Mouse (Mus musculus) small intestine, adult 2 months (tissue): ENCODE data around the gene Mtfr2. TPM values are rescaled to one million over a fixed set of nuclear protein-coding genes. Genes with fewer than 3 reads are reported as not detected.

Source experiments
- H3K27ac ChIP-seq: fragments of 200-500 bp; 2 replicates; pipeline ENCODE4 v1.5.1; 2012; ENCODE audit warnings: low read depth, low read length, control low read depth, inconsistent platforms; ENCODE audit not compliant: insufficient read depth
- H3K27me3 ChIP-seq: fragments of 200-500 bp; 2 replicates; pipeline ENCODE4 v1.6.1; 2012; ENCODE audit warnings: mild to moderate bottlenecking, moderate library complexity, low read length, inconsistent platforms; ENCODE audit not compliant: control insufficient read depth, insufficient read depth
- H3K36me3 ChIP-seq: fragments of 200-500 bp; 2 replicates; pipeline ENCODE4 v1.6.1; 2012; ENCODE audit warnings: mild to moderate bottlenecking, low read length, control low read depth, inconsistent platforms; ENCODE audit not compliant: control insufficient read depth, insufficient read depth
- H3K4me1 ChIP-seq: fragments of 200-500 bp; 2 replicates; pipeline ENCODE4 v1.6.1; 2012; ENCODE audit warnings: low read length, inconsistent platforms, mixed read lengths; ENCODE audit not compliant: control insufficient read depth, insufficient read depth, insufficient read length
- H3K4me3 ChIP-seq: fragments of 200-500 bp; 2 replicates; pipeline ENCODE4 v1.5.1; 2012; ENCODE audit warnings: low read depth, mild to moderate bottlenecking, control low read depth, inconsistent platforms, low read length, moderate library complexity
- CTCF ChIP-seq: fragments of 200-500 bp; IDR thresholded peaks from 2 replicates; pipeline ENCODE4 v1.5.1; 2012; ENCODE audit warnings: low read depth, mild to moderate bottlenecking, control low read depth, inconsistent platforms, low read length, moderate library complexity, mixed read lengths; ENCODE audit not compliant: insufficient replicate concordance, insufficient read length; ENCODE audit errors: extremely low read depth
- POLR2A ChIP-seq: fragments of 200-500 bp; IDR thresholded peaks from 2 replicates; pipeline ENCODE4 v1.6.1; 2012; ENCODE audit warnings: low read depth, mild to moderate bottlenecking, control low read depth, inconsistent platforms, low read length, moderate library complexity
- WGBS: fragments of 180-500 bp; shearing (Covaris S2); methylation state at CpG from one replicate; pipeline ENCODE4 v1.1.7; 2018; 5-methylcytosine and 5-hydroxymethylcytosine counted together
- polyA plus RNA-seq: library from polyadenylated mRNA; depleted of rRNA; stranded (reverse); fragments of >200 nt; gene quantifications from 2 replicates; pipeline ENCODE4 v1.2.3, GENCODE M21; 2012

The Mtfr2 gene
- polyA plus RNA-seq, 1 experiment: 0.68 TPM

DNA sequence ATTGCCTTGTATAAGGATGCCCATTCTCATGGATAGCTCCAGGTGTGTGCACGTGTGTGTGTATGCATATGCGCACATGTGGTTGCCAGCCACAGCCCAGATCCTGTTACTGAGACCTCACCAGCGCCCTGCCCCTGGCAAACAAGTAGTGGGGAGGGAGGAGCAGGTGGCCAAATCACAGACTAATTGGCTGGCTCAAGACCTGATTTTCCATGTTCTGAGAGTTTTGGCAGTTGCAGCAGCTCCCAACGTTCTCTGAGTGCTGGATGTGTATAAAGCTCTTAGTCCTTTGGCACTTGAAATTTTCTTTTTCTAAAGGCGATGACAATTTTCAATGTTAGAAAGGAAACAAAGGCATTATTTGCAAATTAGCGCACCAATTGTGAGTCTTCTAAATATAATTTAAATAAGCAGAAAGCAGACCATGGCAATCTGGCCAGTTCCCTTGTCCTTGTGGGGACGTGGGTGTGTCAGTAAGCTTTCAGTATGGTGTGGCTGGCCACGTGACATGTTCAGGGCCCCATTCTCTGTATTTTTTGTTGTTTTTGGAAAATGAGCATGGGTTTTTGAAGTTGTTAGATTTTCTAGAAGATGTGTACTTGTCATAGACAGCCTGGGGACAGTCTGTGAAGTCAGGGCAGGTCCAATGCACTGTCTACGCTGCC lies 31.6 kb downstream of the Mtfr2 start:
- 63% methylated on average over 9 of the region's 9 CpGs for WGBS
- H3K27ac ChIP-seq: no peak overlapping the region
- no peaks in the 10 kb centered on the region for H3K27me3 ChIP-seq
- no peaks in the 10 kb centered on the region for H3K36me3 ChIP-seq
- no peak overlapping the region for H3K4me3 ChIP-seq
- no peaks in the 10 kb centered on the region for H3K4me1 ChIP-seq
- TF ChIP-seq CTCF: no peak
- TF ChIP-seq POLR2A: no peak

DNA sequence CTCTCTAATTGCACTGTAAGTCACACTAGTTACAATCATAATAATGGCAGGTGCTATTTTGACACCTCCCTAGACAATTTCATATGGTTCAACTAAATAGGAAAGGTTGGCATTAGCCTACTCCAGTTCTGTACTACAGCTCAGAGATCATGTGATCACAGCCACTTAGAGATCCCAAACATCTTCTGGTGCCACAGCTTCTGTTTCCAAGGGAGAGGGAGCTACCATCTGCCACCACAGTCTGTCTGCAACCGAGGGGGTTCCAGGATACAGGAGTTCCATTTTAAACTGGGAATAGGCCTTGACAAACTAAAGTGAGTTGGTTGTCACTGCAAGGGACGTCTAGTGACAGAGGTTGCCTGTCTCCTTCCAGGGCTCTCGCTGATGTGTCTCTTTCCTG lies 33.2 kb downstream of the Mtfr2 start:
- no peaks in the 10 kb centered on the region for H3K27me3 ChIP-seq
- WGBS: 76% methylated on average over 3 of the region's 3 CpGs
- no peak overlapping the region for H3K4me3 ChIP-seq
- H3K4me1 ChIP-seq: no peaks in the 10 kb centered on the region
- no peak for TF ChIP-seq CTCF
- TF ChIP-seq POLR2A: no peak
- H3K27ac ChIP-seq: no peak overlapping the region
- no peaks in the 10 kb centered on the region for H3K36me3 ChIP-seq

DNA sequence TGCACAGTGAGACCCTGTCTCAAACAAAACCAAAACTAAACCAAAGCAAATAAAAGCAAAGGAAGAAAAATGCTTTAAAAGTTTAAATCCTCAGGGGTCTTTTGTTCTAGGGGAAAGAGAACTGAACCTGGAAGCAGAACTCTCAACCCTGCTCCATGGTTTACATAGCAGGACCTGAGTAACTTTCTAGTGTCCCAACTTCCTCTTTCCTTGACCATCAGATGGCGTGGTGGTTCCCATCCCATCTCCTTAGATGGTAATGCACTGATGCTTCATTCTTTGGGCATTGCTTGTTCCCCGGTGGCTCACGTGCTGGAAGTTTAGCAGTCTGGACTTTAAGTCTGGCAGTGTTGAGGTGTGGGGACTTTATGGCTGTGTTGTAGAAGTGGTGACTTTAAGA lies 33.8 kb downstream of the Mtfr2 start:
- Histone ChIP-seq H3K27me3 (no peaks in the 10 kb centered on the region), H3K4me3 (no peak overlapping the region), H3K36me3 (no peaks in the 10 kb centered on the region), H3K27ac (no peak overlapping the region), H3K4me1 (no peaks in the 10 kb centered on the region)
- WGBS: 77% methylated on average over 3 of the region's 3 CpGs
- TF ChIP-seq CTCF (no peak), POLR2A (no peak)

GRCm38 (mm10) chr10:20382807-20383419 lies 35.3 kb downstream of the Mtfr2 start:
- WGBS: 84% methylated on average over 6 of the region's 6 CpGs
- no peak for TF ChIP-seq CTCF
- no peak for TF ChIP-seq POLR2A

GRCm38 (mm10) chr10:20390568-20390967 lies 43.0 kb downstream of the Mtfr2 start:
- Histone ChIP-seq H3K4me1 (no peaks in the 10 kb centered on the region), H3K27ac (no peak overlapping the region), H3K4me3 (no peak overlapping the region), H3K27me3 (no peaks in the 10 kb centered on the region), H3K36me3 (no peaks in the 10 kb centered on the region)
- TF ChIP-seq CTCF (no peak), POLR2A (no peak)
- 61% methylated on average over 3 of the region's 3 CpGs for WGBS

More at GRCm38 (mm10) chr10:20382807-20383419, 35.3 kb downstream of the Mtfr2 start:
- Histone ChIP-seq H3K4me3 (no peak overlapping the region), H3K27me3 (no peaks in the 10 kb centered on the region), H3K27ac (no peak overlapping the region), H3K4me1 (no peaks in the 10 kb centered on the region), H3K36me3 (no peaks in the 10 kb centered on the region)

GRCm38 (mm10) chr10:20394815-20395214 lies 47.2 kb downstream of the Mtfr2 start:
- no peaks in the 10 kb centered on the region for H3K36me3 ChIP-seq
- no peak for TF ChIP-seq POLR2A
- TF ChIP-seq CTCF: no peak
- 41% methylated on average over 5 of the region's 5 CpGs for WGBS
- no peaks in the 10 kb centered on the region for H3K27me3 ChIP-seq
- H3K4me3 ChIP-seq: no peak overlapping the region
- H3K4me1 ChIP-seq: no peaks in the 10 kb centered on the region
- H3K27ac ChIP-seq: no peak overlapping the region

DNA sequence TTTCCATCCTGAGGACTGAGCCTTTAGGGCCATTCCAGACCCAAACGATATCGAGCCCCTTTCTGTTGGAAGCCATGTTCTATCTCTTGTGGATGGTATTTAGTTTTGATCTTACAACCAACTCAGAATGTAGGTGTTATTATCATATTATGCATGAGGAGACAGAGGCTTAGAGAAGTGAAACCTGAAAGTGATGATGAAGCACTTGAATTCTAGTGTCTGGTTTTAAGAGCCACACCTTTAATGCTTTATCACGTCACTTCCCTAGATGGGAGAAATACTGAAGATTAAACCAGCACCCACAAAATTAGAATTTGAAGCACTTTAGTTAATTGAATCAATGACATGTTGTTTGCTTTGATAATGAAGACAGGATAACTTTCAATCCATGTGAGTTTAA lies 48.2 kb downstream of the Mtfr2 start:
- H3K36me3 ChIP-seq: no peaks in the 10 kb centered on the region
- TF ChIP-seq POLR2A: no peak
- no peak for TF ChIP-seq CTCF
- no peaks in the 10 kb centered on the region for H3K4me1 ChIP-seq
- no peak overlapping the region for H3K4me3 ChIP-seq
- no peaks in the 10 kb centered on the region for H3K27me3 ChIP-seq
- 84% methylated on average over 3 of the region's 3 CpGs for WGBS
- no peak overlapping the region for H3K27ac ChIP-seq
